Mouse (Mus musculus): ENCODE data around the gene Thoc3. TPM values are rescaled to one million over a fixed set of nuclear protein-coding genes. Genes with fewer than 3 reads are reported as not detected.

The Thoc3 gene
- polyA plus RNA-seq, 1 experiment from 2014 or later: 114 TPM

GRCm38 (mm10) chr13:54412721-54413120 is 55.9 kb downstream of the Thoc3 start:
- H3K36me3 ChIP-seq (ENCODE audit: control insufficient read depth, insufficient read depth, low read length): no peaks in the 10 kb centered on the region
- H3K9me3 ChIP-seq (ENCODE audit: control insufficient read depth, low read length): 0 out of 2 replicates have a peak, but pooled peaks cover 2% of the 10 kb centered on the region
- no peak overlapping the region for H3K4me3 ChIP-seq (replicated peaks; ENCODE audit: low read depth, low read length)
- no peak overlapping the region for H3K4me2 ChIP-seq (ENCODE audit: low read length)
- ATAC-seq (ENCODE audit: low FRiP score, low TSS enrichment) (no peak), DNase-seq (no peak)
- no peak overlapping the region for H3K27ac ChIP-seq (replicated peaks; ENCODE audit: low read depth, low read length)
- 85% methylated on average over 4 of the region's 4 CpGs for WGBS
- no peak overlapping the region for H3K9ac ChIP-seq (replicated peaks; ENCODE audit: low read length)
- peaks cover 9% of the 10 kb centered on the region for H3K4me1 ChIP-seq (ENCODE audit: control insufficient read depth, insufficient read depth, low read length)
- H3K27me3 ChIP-seq (ENCODE audit: control insufficient read depth, insufficient read depth, low read length): no peaks in the 10 kb centered on the region

DNA sequence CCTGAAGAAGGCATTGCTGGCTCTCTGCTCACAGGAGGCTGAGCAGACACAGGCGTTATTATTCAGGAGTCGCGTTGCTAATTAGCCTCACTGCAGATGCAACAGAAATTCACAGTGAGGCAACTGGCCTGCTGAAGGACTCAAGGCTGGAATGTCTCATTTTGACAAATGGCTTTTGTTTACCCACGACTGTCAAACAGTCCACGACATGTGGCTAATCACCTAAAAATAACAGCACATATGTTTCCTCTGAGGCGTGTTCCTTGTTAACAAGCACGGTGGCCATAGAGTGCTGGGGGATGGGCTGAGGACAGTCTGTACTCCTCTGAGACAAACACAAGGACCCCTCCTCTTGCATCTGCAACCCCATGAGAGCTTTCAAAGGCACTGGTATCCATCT is 56.4 kb downstream of the Thoc3 start:
- 0 out of 2 replicates have a peak, but pooled peaks cover 2% of the 10 kb centered on the region for H3K9me3 ChIP-seq (ENCODE audit: control insufficient read depth, low read length)
- no peak overlapping the region for H3K4me2 ChIP-seq (ENCODE audit: low read length)
- 34% methylated on average over 7 of the region's 7 CpGs for WGBS
- no peaks in the 10 kb centered on the region for H3K36me3 ChIP-seq (ENCODE audit: control insufficient read depth, insufficient read depth, low read length)
- 0 out of 2 replicates have a peak overlapping the region, but pooled peaks have one; percentile 13 for H3K27ac ChIP-seq (replicated peaks; ENCODE audit: low read depth, low read length)
- no peaks in the 10 kb centered on the region for H3K27me3 ChIP-seq (ENCODE audit: control insufficient read depth, insufficient read depth, low read length)
- DNase-seq (peak; percentile 48), ATAC-seq (ENCODE audit: low FRiP score, low TSS enrichment) (no peak)
- no peak overlapping the region for H3K9ac ChIP-seq (replicated peaks; ENCODE audit: low read length)
- peaks cover 9% of the 10 kb centered on the region for H3K4me1 ChIP-seq (ENCODE audit: control insufficient read depth, insufficient read depth, low read length)
- H3K4me3 ChIP-seq (replicated peaks; ENCODE audit: low read depth, low read length): no peak overlapping the region

GRCm38 (mm10) chr13:54411656-54412055 is 57.0 kb downstream of the Thoc3 start:
- no peak for DNase-seq
- H3K9me3 ChIP-seq (ENCODE audit: control insufficient read depth, low read length): 0 out of 2 replicates have a peak, but pooled peaks cover 2% of the 10 kb centered on the region
- H3K4me2 ChIP-seq (ENCODE audit: low read length): no peak overlapping the region
- H3K4me1 ChIP-seq (ENCODE audit: control insufficient read depth, insufficient read depth, low read length): peaks cover 9% of the 10 kb centered on the region
- ATAC-seq (ENCODE audit: low FRiP score, low TSS enrichment): no peak
- no peaks in the 10 kb centered on the region for H3K27me3 ChIP-seq (ENCODE audit: control insufficient read depth, insufficient read depth, low read length)
- no peaks in the 10 kb centered on the region for H3K36me3 ChIP-seq (ENCODE audit: control insufficient read depth, insufficient read depth, low read length)
- H3K9ac ChIP-seq (replicated peaks; ENCODE audit: low read length): no peak overlapping the region
- H3K27ac ChIP-seq (replicated peaks; ENCODE audit: low read depth, low read length): no peak overlapping the region
- WGBS: 89% methylated on average over 3 of the region's 3 CpGs
- H3K4me3 ChIP-seq (replicated peaks; ENCODE audit: low read depth, low read length): no peak overlapping the region

Other genes starting within 250 kb of the Thoc3 start
- 39.4 and 41.9 TPM in 2 replicates for gene Cplx2, start 97.5 kb downstream of the Thoc3 start, polyA plus RNA-seq (2014; fragmentation: Nextera tagmentation; extraction: Ambion mirVana)
- gene Simc1, start 34.9 kb upstream of the Thoc3 start, polyA plus RNA-seq (2014; fragmentation: Nextera tagmentation; extraction: Ambion mirVana): 23.3 and 27.9 TPM in 2 replicates
- gene 4833439L19Rik, start 96.6 kb upstream of the Thoc3 start, polyA plus RNA-seq (2014; fragmentation: Nextera tagmentation; extraction: Ambion mirVana): 240 and 277 TPM in 2 replicates
- 88.1 and 117 TPM in 2 replicates for gene Arl10, start 106.2 kb upstream of the Thoc3 start, polyA plus RNA-seq (2014; fragmentation: Nextera tagmentation; extraction: Ambion mirVana)
- gene Nop16, start 121.2 kb upstream of the Thoc3 start, polyA plus RNA-seq (2014; fragmentation: Nextera tagmentation; extraction: Ambion mirVana): 36.5 and 44.2 TPM in 2 replicates
- 219 and 273 TPM in 2 replicates for gene Higd2a, start 121.4 kb upstream of the Thoc3 start, polyA plus RNA-seq (2014; fragmentation: Nextera tagmentation; extraction: Ambion mirVana)
- gene Cltb, start 142.5 kb upstream of the Thoc3 start, polyA plus RNA-seq (2014; fragmentation: Nextera tagmentation; extraction: Ambion mirVana): 127 and 188 TPM in 2 replicates
- 86.9 and 98.5 TPM in 2 replicates for gene Faf2, start 152.9 kb upstream of the Thoc3 start, polyA plus RNA-seq (2014; fragmentation: Nextera tagmentation; extraction: Ambion mirVana)
- gene Rnf44, start 225.1 kb upstream of the Thoc3 start, polyA plus RNA-seq (2014; fragmentation: Nextera tagmentation; extraction: Ambion mirVana): 78.6 and 88.1 TPM in 2 replicates
- 0.22 and 0.23 TPM in 2 replicates for gene Cdhr2, start 232.6 kb upstream of the Thoc3 start, polyA plus RNA-seq (2014; fragmentation: Nextera tagmentation; extraction: Ambion mirVana)